Mouse (Mus musculus) kidney, postnatal 4 days (tissue): ENCODE measurements around the gene Slc38a4.

ENCODE experiments used
- DNase-seq, 2 experiments: peaks; one replicate each; pipeline ENCODE4 v3.0.0; 2021; ENCODE audit warnings: mixed read lengths in 2 of 2

Gene Slc38a4

DNA sequence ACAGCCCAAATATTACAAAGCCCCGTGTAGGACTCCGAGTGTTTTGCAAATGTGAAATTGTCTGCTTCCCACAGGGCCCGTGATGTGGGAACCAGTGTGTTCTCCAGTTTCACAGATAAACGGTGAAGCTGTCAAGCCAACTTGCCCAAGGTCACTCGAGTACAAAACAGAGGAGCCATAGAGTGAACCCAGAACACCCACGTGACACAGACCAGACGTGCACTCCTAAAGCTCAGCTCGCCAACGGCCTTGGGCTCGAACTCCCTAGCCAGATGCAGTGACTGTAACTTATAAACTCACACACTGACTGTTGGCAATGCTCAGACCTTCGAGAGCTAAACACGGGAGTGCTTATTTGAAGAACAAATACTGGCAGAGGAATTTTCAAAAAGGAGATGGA, 5.3 kb downstream of the Slc38a4 start:
- no peak for DNase-seq

DNA sequence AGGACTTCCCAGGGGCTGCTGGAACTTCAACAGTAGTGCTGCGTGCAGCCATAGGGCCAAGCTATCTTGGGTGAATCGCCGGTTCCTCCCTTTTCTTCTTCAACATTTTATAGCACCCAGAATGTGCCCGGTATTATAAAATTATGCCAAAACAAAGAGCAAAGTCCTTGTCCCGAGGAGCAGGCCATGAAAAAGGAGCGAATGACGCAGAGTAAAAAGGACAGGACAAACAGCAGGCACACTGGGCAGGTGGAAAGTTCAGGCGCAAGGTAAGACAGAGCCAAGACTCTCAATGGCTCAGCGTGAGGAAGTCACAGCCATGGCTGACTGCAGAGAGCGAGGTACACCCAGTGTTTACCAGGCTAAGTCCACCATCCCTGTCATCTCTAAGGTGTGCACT, 5.7 kb downstream of the Slc38a4 start:
- no peak for DNase-seq

DNA sequence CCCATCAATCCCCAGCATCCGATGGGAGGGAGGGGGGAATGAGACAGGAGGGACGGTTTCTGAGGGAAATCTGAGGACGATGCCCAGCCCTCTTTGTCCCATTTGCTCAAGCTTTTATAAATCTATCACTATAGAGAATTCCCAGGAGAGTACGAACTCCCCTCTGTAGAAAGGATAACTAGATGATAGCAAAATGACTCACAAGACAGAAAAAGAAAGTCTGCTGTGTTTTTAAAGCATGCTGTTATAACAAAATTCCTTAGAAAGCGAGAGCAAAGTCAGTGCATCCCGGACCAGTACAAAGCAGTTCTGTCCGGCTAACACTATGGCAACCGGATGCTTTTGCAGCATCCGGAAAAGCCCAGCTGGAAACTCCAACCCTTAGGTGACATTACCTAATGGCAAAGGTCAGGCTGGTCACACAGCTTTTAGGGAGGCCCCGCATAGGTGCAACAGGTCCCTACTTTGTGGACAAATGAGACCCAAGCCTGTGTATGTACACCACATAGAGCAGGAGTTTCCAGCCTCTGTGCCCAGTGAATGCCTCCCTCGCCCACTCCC, 6.4 kb downstream of the Slc38a4 start:
- no peak for DNase-seq

DNA sequence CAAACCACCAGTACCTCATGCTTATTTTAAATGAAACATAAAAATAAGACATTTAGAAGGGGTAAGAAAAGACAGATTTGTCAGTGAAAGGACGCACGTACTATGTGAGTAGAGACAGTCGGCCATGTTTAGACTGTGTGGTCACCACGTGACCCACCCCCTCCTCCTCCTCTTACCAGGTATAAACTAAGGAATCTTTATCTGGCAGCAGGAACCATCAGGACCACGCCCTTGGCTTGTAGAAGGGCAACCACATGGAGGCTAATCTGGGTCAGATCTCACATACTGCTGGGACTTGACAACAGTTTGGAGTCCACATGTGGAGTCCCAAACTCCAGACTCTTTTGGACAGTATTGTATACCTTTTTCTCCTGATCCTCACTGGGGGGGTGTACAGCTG, 7.5 kb downstream of the Slc38a4 start:
- DNase-seq, result no peak

DNA sequence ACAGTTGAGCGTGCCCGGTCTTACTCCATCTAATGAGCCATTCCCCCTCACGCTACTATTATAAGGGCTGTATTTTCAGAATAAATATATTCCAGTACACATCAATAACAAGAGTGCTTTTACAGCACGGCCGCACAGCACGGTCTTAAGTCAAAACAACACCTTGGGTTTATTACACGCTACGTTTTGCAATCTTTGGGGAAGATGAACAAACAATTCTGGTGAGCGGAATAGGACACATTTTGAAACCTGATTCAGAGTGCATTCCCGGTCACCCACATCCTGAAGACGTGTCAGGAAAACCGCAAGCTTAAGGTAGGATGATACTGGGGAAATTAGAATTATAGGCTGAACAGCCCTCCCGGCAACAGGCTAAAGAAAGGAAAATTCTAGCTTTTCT, 11.8 kb downstream of the Slc38a4 start:
- no peak for DNase-seq

DNA sequence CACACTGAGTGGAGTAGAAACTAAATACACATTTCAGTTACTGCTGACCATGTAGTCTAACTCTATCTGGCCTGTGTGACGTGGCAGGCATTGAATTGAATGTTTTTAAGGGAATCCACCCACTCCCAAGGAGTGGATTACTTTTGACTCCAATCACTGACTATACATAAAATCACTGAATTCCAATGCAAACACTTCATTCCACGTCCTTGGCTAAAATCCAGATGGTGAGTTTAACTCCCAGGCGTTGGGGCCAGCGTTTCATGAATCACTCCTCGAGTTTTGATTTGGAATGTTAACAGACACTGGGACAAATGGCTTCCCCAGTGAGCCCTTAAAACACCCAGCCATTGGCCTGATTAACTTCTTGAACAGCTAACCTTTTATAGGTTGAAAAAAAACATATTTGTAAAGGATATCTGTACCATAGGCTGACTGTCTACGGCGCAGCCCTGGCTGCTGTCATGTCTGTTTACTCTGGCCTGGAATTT, 13.7 kb downstream of the Slc38a4 start:
- DNase-seq, result no peak

DNA sequence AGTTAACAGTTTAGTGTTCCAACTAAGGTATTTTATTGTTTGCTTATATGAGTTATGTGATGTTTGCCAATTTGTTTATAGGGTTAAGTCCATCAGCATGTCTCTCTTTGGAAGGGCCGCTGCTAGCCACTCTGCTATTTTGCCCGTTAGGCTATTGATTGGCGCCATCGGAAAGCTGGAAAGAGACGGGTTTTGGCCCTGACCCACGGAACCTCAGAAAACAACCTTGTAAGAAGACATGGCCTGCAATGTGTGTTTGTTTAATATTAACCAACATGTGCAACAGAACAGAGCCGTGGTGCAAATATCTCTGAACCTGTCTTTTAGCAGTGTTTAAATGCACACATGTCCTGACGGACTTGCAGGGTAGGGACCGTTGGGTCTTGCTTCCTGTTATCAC, 14.6 kb downstream of the Slc38a4 start:
- no peak for DNase-seq

DNA sequence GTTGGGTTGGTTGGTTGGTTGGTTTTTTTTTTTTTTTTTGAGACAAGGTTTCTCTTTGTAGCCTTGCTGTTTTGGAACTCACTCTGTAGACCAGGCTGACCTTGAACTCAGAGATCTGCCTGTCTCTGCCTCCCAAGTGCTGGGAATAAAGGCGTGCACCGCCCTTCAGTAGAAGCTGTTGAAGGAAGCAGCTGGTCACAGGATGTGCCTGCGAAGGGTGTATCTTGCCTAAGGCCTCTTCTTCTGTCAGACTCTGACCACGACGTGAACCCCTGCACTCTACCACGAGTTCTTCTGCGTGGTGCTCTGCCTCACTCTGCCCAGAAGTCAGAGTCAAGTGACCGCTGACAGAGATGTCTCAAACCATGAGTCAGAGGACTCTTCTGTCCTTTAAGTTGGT, 18.0 kb downstream of the Slc38a4 start:
- no peak for DNase-seq

DNA sequence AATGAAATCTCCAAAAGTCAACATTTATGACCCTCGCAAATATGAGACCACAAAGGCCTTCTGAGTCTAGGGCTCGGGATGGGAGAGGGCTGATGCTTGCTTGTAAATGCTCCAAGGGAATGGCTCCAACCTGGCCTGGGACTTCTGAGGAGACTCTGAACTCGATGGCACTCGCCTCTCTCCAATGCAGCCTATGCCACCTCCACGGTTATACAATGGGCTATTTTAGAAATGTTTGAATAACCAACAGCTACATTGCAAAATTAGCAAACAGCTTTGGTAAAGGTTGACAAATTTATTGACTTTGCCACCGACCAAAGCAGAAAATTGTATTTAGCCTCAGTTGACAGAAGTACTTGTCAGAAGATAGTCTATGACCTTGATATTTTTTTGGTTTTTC, 19.9 kb downstream of the Slc38a4 start:
- DNase-seq, result no peak

DNA sequence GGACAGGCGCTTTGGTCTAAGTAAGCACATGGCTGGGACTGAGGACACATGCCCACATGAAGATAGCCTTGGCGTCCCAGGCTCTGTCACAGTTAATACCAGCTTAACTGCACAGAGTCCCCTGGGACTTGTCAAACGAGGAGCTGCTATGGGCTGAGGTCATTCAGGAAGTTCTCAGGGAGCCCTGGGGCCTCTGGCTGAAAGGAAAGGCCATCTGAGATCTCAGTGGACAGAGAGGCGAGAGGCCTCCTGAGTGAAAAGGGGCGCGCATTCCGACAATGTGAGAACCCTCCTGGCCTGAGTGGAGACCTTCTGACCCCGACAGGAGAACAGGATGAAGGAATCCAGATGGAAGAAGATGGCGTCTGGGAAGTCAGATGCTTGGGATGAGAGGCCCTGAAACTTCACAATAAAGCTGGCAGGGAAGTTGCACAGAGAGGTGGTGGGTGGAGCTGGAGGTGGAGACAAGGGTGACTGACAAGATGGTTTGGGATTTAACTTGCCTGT, 22.2 kb downstream of the Slc38a4 start:
- peak in 1 of 2 experiments; percentile 7 for DNase-seq

DNA sequence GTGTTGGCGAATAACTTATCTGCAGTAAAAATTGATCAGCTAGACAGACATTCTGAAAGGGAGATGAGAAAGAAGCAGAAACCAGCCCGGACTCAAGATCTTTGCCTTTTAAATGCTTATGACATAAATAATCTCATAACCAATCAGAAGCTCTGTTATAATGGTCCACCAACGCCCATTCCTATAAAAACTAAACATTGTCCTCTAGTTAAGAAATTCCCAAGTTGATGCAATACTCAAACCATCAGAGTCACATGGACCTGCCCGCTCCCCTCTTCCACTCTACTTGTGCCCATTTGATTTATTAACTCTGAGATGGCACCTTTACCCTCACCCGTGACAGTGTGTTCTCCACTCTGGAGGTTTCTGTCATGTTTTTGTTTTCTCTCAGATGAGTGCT, 23.9 kb downstream of the Slc38a4 start:
- DNase-seq, result no peak

DNA sequence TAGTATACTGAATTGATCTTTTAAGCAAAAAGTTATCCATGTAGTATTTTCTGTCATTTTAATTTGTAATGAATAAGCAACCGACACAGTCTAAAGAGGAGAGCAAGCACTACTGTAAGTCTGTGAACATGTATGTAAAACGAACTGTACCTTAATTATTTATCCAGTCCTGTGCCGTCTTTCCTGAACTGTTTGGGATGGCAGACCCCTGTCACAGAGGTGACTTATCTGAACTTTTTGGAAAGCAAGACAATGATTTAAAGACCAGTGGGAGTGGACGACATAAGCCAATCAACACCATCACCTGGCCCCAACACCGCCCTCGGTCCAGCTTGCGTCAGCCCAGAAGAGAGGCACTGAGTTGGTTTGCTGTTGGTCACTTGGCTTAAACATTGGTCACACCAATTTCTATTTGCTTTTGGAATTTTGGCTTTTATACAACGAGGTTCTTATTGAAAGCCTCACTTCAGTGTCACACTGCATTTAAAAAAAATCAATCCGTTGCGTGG, 24.7 kb downstream of the Slc38a4 start:
- no peak for DNase-seq

DNA sequence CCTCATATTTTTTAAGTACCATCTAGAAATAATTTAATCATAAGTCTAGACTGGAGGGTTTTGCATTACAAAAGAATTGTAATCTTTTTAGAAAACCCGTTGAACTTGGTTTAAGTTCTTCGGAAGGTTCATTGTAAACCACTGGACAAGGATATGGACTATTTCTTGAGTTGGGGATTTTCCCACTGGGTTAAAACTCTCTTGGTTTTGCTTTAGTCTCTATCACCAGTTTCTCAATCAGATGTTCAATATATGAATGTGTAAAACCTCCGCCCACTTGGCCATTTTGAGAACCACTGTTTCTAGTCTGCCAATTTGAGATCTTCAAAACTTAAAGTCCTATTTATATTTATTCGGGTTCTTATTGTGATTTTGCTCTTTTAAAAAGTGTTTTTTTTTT, 25.6 kb downstream of the Slc38a4 start:
- DNase-seq, result no peak

DNA sequence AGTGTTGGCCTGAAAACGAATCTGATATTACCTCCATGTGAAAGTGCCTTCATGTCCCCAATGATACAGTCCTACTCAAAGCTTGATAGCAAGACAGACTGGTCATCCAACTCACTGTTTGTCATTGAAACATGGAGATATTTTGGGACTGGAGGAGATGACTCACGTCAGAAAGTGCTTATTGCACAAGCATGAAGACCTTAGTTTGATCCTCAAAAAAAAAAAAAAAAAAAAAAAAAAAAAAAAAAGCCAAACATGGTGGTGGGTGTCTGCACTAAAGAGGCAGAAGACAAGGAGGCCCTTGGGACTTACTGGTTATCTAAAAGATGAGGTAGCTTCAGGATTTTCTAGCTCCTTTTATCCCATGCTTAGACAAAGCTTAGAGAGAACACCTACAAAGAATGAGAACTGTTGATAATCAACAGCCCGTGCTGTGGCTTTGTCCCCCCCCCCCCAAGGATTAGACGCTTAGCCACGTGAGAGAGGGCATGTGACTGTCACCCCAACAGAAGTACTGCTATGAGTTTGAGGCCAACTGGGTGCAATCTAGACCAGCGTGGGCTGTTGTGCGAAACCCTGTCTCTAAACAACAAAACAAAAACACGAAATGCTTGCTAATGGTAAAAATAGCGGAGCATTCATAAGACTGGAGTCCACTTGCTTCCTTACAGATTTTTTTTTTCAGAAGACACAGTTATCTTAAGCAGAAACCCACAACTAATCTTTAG, 26.5 kb downstream of the Slc38a4 start:
- DNase-seq, result no peak

DNA sequence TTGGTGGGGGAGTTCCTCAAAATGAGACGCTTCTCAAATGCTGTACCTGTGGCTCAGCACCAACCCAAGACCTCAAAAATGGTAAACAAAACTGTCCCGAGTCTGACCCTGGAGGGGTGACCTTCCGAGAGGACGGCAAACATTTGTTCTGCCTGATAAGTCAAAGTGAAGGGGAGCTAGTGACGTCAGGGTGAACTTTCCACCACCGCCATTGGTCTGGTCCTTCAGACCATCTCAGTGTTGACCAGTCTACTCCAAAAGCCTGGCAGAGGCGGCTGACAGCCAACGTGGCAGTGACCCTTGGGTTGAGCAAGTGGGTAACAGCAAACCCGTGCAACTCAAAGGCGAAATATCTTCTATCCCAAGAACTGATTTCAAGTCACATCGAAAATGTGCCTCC, 27.1 kb downstream of the Slc38a4 start:
- DNase-seq, result no peak

DNA sequence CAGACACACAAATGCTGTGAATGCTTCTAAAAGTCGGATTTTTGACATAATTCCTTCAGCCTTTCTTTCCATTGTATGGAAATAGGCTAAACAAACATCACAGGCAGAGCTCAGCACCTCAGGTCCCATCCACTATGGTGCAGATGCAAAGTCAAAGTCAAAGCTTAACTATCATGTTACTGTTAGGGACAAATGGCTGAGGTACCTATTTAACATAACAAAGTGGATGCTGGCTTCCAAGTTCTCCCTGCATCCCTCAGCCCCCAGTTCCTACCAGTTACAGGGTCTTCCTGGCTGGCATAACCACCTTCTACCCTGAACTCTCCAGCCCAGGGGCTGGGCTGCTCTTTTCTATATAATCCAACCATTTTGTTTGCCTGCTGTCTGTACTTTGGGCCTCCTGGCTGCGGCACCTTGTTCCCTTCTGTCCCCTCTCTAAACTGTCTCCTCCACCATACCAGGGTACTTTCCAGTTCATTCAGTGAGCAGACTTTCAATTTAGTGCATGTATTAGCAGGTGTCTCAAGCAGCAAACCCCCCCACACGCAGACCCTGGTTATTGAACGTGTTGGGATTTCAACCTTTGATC, 27.6 kb downstream of the Slc38a4 start:
- DNase-seq, result no peak

DNA sequence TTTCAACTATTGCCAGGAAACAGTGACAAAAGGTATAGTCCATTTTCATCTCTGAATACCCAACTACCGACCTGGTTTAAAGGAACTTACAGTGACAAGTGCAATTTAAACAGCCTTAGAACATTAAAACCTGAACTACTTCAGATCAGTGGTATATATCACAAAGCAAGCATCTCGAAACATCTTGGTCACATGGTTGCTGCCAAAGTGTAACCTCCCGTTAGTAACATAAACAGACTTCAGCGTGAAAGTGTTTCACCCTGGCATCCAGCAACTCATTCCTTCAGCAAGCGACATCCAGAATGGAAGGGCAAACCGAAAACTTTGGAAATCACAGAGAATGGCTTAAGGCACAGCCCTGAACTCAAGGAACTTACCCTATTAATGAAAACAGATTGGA, 29.1 kb downstream of the Slc38a4 start:
- no peak for DNase-seq

DNA sequence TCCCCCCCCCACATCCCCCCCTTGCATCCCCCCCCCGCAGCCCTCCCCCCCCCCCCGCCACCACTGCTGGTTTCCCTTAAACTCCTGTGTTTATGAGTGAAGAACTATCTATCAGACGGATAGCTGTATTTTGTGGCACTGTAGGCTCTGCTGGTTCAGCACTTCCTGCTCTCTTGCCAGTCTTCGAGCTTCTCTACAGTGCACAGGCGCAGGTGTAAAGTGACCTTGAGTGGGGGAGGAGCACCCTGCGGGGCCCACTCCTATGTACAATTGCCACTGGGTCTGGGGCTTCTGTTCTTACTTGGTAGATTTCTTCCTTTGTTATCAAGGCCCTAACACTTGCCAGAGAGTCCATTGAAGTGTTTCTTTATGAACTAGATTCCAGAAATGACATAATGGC, 33.0 kb downstream of the Slc38a4 start:
- DNase-seq, result no peak

DNA sequence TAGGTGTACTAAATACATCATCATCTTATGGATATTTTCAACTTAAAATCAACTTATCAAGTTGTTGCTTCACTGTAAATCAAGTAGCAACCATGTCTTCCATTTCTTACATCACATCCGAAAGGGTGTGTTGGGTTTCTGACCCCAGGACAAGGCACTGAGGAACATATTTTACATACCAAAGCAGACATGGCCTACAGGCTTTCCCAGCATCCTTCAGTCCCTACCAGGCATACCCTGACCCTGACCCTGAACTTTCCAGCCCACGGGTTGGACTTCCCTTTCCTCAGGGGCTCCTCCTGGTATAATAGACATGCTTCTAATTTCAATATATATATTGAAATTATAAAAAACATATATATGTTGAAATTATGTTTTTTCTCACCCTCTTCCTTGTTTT, 33.5 kb downstream of the Slc38a4 start:
- no peak for DNase-seq

DNA sequence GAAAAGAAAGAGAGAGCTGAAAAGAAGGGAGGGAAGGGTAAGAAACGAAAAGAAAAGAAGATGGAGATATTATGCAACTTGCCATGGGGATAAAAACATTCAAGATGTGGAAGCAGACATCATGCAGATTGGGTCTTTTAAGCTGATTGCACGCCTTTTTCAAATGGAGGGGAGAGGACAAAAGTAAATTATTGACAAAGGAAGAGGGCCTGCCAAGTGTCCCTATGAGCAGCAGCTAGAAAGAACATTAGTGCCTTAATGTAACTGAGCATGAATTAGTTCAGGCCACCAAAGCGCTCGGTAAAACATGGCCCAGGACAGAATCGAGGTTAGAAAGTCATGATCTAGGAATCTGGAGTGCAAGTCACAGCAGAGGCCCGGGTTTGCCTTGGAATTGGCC, 35.5 kb downstream of the Slc38a4 start:
- DNase-seq, result no peak

DNA sequence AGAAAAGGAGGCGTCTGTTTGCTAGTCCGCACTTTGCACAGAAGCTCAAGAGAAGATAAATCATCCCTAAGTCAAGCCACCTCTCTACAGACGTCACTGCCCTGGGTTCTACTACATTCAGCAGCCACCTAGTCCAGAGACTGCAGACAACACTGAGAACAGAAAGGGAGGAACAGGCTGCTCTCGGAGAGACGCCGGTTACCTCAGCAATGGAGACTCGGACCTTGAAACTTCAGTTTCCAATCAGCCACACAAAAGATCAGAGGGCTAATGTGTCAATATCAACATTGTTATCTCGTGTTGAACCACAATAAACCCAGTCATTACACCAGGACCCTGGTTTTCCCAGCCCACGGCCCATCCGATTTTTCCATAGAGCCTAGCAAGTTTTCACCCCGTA, 36.4 kb downstream of the Slc38a4 start:
- DNase-seq, result no peak

DNA sequence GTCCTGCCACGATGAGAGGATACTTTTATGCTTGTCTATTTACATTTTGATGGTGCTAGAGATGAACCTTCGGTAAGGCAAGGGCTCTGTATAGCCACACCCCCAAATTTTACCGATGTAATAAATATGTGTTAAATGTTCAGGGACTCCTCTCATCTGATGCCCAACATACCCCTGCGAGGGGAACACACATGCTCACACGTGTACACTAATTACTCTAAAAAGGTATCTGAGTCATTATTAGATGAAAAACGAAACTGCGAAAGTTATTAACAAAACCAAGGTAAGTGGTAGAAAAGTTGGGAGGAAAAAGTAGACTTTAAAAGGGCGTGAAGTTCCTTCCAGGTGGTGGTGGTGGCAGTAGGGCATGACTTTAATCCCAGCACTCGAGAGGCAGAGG, 38.6 kb downstream of the Slc38a4 start:
- DNase-seq, result no peak

DNA sequence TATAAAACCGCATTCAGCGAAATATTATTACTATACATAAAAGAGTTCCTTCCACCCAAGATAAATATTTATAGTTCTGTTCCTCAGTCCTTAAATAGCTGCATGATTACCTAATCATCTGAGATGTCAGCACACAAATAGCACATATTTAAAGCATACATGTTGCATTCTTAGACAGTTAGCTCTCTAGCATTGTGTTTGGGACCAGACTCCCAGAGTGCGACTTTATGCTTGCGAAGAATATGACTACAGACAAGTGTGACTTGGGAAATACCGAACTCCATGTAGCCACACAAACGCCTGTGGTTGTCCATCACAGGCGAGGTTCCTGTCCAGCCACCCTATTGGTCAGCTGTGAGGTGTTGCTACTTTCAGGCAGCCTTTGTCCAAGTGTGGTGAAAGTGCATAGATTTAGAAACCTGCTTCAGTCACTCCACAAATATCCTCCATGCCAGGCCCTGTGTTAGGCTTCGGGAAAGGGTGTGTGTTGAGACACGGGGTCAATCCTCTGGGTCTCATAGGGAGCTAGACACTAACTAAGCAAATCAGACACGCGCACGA, 40.6 kb downstream of the Slc38a4 start:
- no peak for DNase-seq
